Mouse (Mus musculus) left cerebral cortex, postnatal 4 days (tissue): Measurements from ENCODE around the gene Ceacam19. TPM values are rescaled to one million over a fixed set of nuclear protein-coding genes. Genes with fewer than 3 reads are reported as not detected.

ENCODE experiments used
- DNase-seq: peaks from one replicate; pipeline ENCODE4 v3.0.0-alpha.2; 2022
- intact Hi-C: fragments of 180-260 bp; cut with DNase I; formaldehyde crosslinking; loops from one replicate; pipeline ENCODE4 v1.15.1; 2025
- total RNA-seq, 2 experiments: library from RNA; stranded (reverse); gene quantifications; 2 replicates each; pipeline ENCODE4 v1.2.3; 2021

Gene Ceacam19
- total RNA-seq, 2 experiments from 2014 or later = not detected

DNA sequence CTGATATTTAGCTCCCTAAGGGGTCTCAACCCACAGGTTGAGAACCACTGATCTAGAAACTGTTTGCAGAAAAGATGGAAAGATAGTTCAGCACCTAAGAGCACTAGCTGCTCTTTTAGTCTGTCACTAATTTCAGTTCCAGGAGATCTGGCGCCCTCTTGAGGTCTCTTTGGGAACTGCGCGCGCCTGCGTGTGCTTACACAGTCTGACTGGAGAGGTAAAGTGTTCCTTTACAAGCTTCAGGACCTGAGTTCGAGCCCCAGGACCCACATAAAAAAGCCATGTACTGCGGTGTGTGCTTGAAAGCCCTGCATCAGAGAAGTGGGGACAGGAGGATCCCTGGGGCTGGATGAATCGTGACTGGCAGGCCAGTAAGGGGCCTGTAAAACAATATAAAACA is 2.1 kb upstream of the Ceacam19 start:
- peak; percentile 21 for DNase-seq
- intact Hi-C loops = no loop called here

DNA sequence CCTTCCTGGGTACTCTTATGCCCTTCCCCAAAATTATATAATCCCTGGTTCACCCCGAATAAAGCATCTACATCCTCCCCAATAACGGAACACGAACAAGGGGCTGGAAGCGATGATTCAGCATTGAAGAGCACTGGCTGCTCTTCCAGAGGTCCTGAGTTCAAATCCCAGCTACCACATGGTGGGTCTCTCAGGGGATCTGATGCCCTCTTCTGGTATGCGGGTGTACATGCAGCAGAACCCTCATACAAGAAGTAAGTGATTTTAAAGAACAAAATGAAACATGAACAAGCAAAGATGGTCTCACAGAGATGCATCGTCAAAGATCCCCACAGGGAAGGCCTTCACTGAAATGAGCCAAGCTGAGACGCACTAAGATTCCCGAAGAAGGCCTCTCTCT is 7.0 kb downstream of the Ceacam19 start:
- intact Hi-C loops = no loop called here
- DNase-seq = no peak

- intact Hi-C loops = no loop called here
- no peak for DNase-seq
These were observed 10.9 kb downstream of the Ceacam19 start for GRCm38 (mm10) chr7:19876781-19877425.

DNA sequence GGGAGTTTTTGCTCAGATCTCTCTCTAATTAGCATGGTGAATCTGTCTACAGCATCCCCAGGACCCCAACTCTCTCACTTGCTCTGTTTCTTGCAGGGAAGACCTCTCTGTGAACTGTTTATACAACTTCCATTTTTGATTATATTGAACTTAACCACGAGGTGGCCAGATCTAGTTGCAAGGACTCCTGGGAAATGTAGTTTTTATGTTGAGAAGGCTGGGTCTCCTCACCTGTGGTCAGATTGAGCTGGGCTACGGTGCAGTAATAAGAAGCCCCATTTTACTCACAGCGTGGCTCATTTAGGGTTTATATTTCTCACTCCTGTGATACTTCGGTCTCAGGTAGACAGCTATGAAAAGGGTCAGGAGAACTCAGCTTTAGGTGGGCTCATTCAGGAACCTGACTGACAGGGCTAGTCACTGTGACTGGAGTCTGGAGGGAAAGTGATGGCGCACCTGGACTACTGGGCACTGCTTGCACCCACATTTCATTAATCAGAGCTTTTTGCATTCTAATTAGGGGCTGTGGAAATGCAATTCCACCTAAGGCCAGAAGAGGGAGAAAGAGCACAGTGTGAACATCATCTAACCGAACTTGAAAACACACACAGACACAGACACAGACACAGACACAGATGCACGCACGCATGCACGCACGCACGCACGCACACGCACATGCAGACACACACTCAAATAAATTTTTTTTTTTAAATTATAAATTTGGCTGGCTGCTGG is 11.7 kb downstream of the Ceacam19 start:
- intact Hi-C loops = no loop called here
- peak; percentile 20 for DNase-seq

DNA sequence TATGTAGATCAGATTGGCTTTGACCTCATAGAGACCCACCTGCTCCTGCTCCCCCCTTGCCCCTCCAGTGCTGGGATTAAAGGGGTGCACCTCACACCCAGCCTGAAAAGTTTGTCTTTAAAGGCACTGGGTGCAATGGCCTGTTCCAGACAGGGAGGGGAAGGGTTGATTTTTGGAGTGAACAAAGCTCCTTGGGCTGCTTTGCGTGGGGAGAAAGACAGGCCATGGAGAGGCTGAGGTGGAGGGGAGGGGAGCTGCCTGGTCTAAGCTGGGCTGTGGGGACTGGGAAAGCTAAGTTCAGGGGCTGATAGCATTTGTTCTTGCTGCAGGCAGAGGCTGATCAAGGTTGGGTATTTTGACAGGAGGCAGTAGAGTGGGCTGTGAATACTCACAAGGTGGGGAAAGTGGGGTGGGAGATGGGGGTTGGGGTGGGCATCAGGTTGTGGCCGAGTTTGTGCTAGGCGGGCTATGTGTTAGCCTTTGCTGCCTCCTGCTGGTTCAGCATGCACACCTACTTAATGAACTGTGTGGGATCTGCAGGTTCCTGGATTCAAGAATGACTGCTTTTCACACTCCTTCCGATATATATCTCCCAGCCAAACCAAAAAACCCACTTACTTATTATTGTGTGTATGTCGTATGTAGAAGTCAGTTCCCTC is 15.7 kb downstream of the Ceacam19 start:
- no peak for DNase-seq
- intact Hi-C loops = no loop called here

DNA sequence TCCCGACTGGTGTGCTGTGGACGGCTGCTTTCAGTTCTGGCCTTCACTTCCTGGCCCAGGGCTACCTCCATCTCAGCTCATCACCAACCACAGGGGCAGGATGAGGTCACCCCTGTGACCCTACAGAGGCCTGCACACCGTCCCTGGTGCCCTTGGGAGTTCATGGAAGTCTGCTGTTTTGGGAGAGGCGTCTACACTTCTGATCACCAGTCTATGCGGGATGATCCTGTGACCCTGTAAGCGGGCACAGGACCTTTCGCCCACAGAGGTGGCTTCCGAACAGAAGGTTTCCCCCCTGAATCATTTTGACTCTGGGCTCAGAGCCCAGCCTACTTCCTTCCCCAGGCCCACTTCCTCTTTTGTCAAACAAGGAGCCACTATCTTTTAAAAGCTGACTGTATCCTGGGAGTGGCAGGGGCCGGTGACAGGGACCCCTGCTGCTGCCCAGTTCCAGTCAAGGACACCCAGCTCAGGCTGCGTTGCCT is 16.6 kb downstream of the Ceacam19 start:
- DNase-seq = no peak
- intact Hi-C loops = no loop called here

- intact Hi-C loops = no loop called here
- DNase-seq = no peak
These were observed 19.9 kb downstream of the Ceacam19 start for GRCm38 (mm10) chr7:19867751-19868399.

- intact Hi-C loops = no loop called here
These were observed 21.3 kb downstream of the Ceacam19 start for GRCm38 (mm10) chr7:19866490-19866889.

DNA sequence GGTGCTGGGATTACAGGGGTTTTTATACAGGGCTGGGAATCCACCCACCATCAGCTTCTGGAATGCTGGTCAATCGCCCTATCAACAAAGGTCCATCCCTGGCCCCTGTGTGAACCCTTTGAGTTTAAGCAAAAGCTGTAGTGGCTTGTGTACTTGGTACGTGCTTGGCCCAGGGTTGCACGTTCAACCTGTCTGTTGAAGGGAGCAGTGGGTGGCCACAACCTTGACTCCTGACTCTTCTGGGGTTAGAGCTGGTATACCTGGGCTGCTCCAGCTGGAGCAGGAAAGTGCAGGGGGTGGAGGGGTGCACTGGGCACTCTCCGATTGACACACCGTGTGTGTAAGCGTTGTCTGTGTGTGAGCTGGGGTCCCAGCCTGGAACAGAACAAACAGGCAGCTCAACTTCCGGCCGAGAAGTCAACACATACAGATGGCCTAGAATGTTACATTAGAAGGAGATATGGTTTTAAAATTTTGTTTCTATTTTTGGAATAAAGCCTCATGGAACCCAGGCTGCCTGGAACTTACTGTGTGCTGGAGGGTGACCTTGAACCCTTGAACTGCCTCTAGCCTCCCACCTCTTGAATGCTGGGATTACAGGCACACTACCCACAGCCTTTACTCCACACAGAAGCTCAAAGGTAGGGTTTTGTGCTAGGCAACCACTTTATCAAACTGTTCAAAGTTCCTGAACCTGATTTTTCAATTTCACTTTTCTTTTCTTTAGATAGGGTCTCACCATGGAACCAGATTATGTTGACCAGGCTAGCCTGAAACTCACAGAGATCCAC is 22.3 kb downstream of the Ceacam19 start:
- no peak for DNase-seq
- intact Hi-C loops = no loop called here

More at GRCm38 (mm10) chr7:19866490-19866889, 21.3 kb downstream of the Ceacam19 start:
- DNase-seq = no peak

DNA sequence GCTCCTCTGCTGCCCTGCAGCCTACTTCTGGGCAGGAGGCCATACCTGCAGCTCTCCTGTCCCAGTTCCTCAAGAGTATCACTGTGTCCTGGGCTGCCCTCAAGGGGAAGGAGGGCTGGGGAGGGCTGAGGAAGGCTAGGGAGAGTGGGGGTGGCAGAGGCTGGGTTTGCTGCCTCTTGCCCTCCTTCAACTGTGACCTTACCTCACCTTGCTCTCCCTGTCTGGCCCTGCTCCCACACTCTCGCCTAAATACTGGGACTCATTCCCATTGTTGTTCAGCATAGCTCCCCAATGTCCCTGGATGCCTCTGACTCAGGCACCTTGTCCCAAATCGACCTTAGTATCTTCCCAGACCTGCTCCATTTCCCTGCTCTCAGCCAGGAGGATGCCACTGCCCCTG is 23.5 kb downstream of the Ceacam19 start:
- DNase-seq = no peak
- intact Hi-C loops = no loop called here

DNA sequence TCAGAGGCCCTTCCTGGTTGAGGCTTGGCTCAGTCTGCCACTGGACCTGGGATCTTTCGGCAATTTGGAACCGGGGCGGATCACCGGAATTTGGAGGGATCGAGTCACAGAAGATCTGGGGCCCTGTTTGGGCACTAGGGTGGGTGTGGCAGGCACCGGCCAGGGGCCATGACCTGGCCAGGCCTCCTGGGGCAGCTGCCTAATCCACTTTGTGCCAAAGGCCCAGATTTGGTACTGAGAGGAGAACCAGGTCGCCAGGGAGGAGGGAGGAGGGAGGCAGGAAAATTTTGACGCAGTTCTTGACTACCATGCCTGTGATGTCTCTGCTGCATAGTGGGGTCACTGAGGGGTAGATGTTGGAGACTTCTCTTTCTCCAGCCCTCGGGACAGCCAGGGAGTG is 26.6 kb downstream of the Ceacam19 start, which contains the start of gene Ceacam16:
Gene Ceacam16, minus strand, starts transcription at position 101 of the 400 bp plus-strand sequence.
- DNase-seq = no peak
- intact Hi-C loops = no loop called here

DNA sequence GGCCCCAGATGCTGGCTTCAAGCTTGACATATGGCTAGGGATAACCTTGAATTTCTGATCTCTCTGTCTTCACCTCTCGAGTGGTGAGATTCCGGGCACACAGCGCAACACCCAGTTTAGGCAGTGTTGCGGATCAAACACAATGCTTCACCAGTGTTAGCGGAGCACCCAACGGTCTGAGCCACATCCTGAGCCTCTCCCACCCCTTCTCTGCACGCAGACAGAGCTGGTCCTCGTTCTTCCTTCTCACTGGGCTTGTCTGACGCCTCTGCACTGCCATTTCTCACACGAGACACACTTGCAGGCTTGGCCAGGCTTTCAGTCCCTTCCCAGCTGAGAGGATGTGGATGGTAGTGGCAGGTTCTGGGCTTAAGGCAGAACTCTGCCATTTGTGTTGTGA is 28.0 kb downstream of the Ceacam19 start:
- DNase-seq = no peak
- intact Hi-C loops = no loop called here

- intact Hi-C loops = no loop called here
These were observed 31.5 kb downstream of the Ceacam19 start for GRCm38 (mm10) chr7:19856283-19856682.

DNA sequence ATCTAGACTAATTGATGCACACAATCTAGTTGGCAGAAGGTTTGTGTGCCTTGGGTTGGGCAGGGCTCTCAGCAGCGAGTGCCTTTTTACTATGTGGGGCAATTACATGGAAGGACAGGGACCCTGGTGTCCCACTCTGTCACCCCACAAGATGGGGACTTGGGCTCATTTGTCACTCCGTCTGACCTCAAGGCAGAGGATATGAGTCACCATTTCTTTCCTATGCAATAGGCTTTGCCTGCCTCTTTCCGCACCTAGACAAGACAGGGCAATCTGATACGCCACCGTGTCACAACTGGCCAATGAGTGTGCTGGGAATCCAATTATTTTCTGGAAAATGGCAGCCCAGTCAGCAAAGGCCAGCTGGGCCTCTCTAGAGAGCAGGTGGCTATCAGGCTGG is 32.1 kb downstream of the Ceacam19 start:
- no peak for DNase-seq
- intact Hi-C loops = no loop called here

More at GRCm38 (mm10) chr7:19856283-19856682, 31.5 kb downstream of the Ceacam19 start:
- no peak for DNase-seq

DNA sequence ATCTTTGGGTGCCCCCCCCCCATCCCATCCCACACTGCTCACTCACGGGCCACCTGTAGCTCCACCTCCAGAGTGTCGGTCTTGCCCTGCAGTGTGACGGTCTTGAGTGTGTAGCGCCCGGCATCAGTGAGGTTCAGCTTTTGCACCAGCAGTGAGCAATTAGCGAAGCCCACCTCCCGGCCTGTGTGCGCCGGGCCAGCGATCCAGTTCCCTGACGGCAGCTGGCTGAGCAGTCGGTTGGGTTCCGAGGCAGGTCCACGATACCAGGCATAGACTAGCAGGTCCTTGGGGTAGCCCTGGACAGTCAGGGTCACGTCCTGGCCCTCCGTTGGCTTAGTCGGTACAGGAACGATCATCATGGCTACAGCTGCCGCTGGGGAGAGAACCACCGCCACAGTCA is 34.2 kb downstream of the Ceacam19 start:
- intact Hi-C loops = no loop called here

GRCm38 (mm10) chr7:19851858-19852570 is 35.8 kb downstream of the Ceacam19 start, which contains the start of gene Gm19345:
Gm19345 (plus strand) TSS chr7:19852003.
- peak; percentile 17 for DNase-seq
- intact Hi-C loops = no loop called here

More for the DNA sequence above, 34.2 kb downstream of the Ceacam19 start:
- no peak for DNase-seq

- DNase-seq = no peak
- intact Hi-C loops = no loop called here
These were observed 43.1 kb downstream of the Ceacam19 start for GRCm38 (mm10) chr7:19844521-19845171.

DNA sequence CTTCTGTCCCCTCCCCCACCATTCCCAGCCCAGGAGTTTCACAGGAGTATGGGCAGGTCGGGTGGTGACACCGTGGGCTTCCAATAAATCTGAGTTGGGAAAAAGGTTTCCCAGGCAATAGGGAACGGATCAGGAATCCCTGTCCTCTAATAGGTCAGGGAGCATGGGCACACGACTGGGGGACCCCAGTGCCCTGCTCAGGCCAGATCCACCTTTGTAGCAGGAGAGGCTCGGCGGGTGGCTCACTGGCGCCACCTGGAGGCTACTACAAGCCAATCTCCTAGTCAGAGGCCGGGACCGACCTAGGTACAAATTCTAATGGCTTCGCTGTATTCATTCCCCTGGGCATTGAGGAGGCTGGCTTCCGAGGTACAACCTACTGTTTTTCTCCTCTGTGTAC is 44.2 kb downstream of the Ceacam19 start:
- peak; percentile 58 for DNase-seq
- intact Hi-C loops = no loop called here
